10 mouse cellular contexts compared by ENCODE assay signal in genomic region chr2:93372097-93372571, GRCm38 (mm10). TPM values are rescaled to one million over a fixed set of nuclear protein-coding genes. Genes with fewer than 3 reads are reported as not detected.
A peak's percentile ranks its signal among the peaks of the same experiment; 100 is the strongest.
DNase-seq lines count a peak whose midpoint lies in the region; ATAC-seq and TF ChIP-seq lines count a peak whose summit lies in the region.
"Had no signal": no experiment of that assay in that cellular context is flagged by ENCODE, and none has a peak within 500 bp of the region (broad histone marks: within the 10 kb centered on the region; RNA-seq: fewer than 3 reads in every experiment).

No protein-coding gene starts in this region.

- peaks cover 41% of the 10 kb centered on the region for H3K4me1 ChIP-seq in hindbrain, embryonic 10.5 days (replicated peaks)
- peaks cover 7% of the 10 kb centered on the region for H3K4me1 ChIP-seq in hindbrain, embryonic 16.5 days (ENCODE audit: control insufficient read depth, insufficient read depth, low read depth, low read length)
- H3K4me1 ChIP-seq in midbrain, postnatal 0 days (ENCODE audit: insufficient read depth, low read length), result 0 out of 2 replicates have a peak, but pooled peaks cover 2% of the 10 kb centered on the region
- H3K4me1 ChIP-seq in midbrain, embryonic 13.5 days (replicated peaks), result peaks cover 20% of the 10 kb centered on the region
- peaks cover 40% of the 10 kb centered on the region for H3K4me1 ChIP-seq in embryonic facial prominence, embryonic 10.5 days

- no peak overlapping the region for H3K9ac ChIP-seq in hindbrain, embryonic 16.5 days (ENCODE audit: low read depth, low read length)
- no peak overlapping the region for H3K9ac ChIP-seq in midbrain, postnatal 0 days (replicated peaks; ENCODE audit: low read length, poor library complexity, severe bottlenecking)
- H3K9ac ChIP-seq in midbrain, embryonic 13.5 days (replicated peaks), result no peak overlapping the region
- H3K9ac ChIP-seq: embryonic facial prominence, embryonic 13.5 days had no signal

- no peaks in the 10 kb centered on the region for H3K36me3 ChIP-seq in hindbrain, embryonic 10.5 days
- H3K36me3 ChIP-seq in hindbrain, embryonic 16.5 days (ENCODE audit: control insufficient read depth, insufficient read depth, low read length), result no peaks in the 10 kb centered on the region
- H3K36me3 ChIP-seq in midbrain, postnatal 0 days (ENCODE audit: insufficient read depth, low read length), result no peaks in the 10 kb centered on the region
- H3K36me3 ChIP-seq in midbrain, embryonic 13.5 days, result no peaks in the 10 kb centered on the region
- no peaks in the 10 kb centered on the region for H3K36me3 ChIP-seq in embryonic facial prominence, embryonic 10.5 days (replicated peaks)
- H3K36me3 ChIP-seq: embryonic facial prominence, embryonic 13.5 days had no signal

- H3K27ac ChIP-seq in hindbrain, embryonic 10.5 days, result peak overlapping the region; percentile 41
- no peak overlapping the region for H3K27ac ChIP-seq in hindbrain, embryonic 16.5 days (ENCODE audit: low read depth, low read length)
- H3K27ac ChIP-seq in midbrain, postnatal 0 days (ENCODE audit: low read depth, low read length), result no peak overlapping the region
- H3K27ac ChIP-seq in midbrain, embryonic 13.5 days, result no peak overlapping the region
- H3K27ac ChIP-seq in embryonic facial prominence, embryonic 10.5 days (replicated peaks), result peak overlapping the region; percentile 57; the same call in 1 of the 2 replicates
- H3K27ac ChIP-seq: embryonic facial prominence, embryonic 13.5 days had no signal

- no peak overlapping the region for H3K4me3 ChIP-seq in hindbrain, embryonic 10.5 days
- no peak overlapping the region for H3K4me3 ChIP-seq in hindbrain, embryonic 16.5 days (ENCODE audit: low read length)
- no peak overlapping the region for H3K4me3 ChIP-seq in midbrain, postnatal 0 days (ENCODE audit: low read depth, low read length)
- no peak overlapping the region for H3K4me3 ChIP-seq in midbrain, embryonic 13.5 days (replicated peaks)
- no peak overlapping the region for H3K4me3 ChIP-seq in embryonic facial prominence, embryonic 10.5 days
- H3K4me3 ChIP-seq: embryonic facial prominence, embryonic 13.5 days had no signal

- 19% methylated on average over 6 of the region's 6 CpGs for WGBS in hindbrain, embryonic 10.5 days
- 21% methylated on average over 6 of the region's 6 CpGs for WGBS in hindbrain, embryonic 16.5 days
- WGBS in midbrain, postnatal 0 days, result 19% methylated on average over 6 of the region's 6 CpGs
- WGBS in midbrain, embryonic 13.5 days, result 32% methylated on average over 4 of the region's 6 CpGs
- WGBS in embryonic facial prominence, embryonic 10.5 days, result 12% methylated on average over 6 of the region's 6 CpGs

- no peak overlapping the region for H3K4me2 ChIP-seq in hindbrain, embryonic 16.5 days (ENCODE audit: low read length)
- H3K4me2 ChIP-seq in midbrain, postnatal 0 days (ENCODE audit: low read depth, low read length, poor library complexity, severe bottlenecking), result no peak overlapping the region
- no peak overlapping the region for H3K4me2 ChIP-seq in midbrain, embryonic 13.5 days (replicated peaks)
- H3K4me2 ChIP-seq: embryonic facial prominence, embryonic 13.5 days had no signal

- peak; percentile 21 for DNase-seq in hindbrain, embryonic 10.5 days (ENCODE audit: low spot score)
- peak; percentile 39 for DNase-seq in midbrain, postnatal 0 days (ENCODE audit: low spot score)
- peak; percentile 54 for DNase-seq in embryonic facial prominence, embryonic 10.5 days (ENCODE audit: low spot score)
- no peak for DNase-seq in testis, postnatal 14 days (ENCODE audit: low spot score)
- DNase-seq in thymus, postnatal 4 days, result no peak
- DNase-seq in right cerebral cortex, postnatal 25 days, result no peak
- DNase-seq: lung, adult 2 months had no signal

- ATAC-seq in hindbrain, embryonic 16.5 days, result no peak
- no peak for ATAC-seq in midbrain, postnatal 0 days (ENCODE audit: low FRiP score)
- ATAC-seq in midbrain, embryonic 13.5 days, result no peak

- 0 out of 2 replicates have a peak, but pooled peaks cover 5% of the 10 kb centered on the region for H3K27me3 ChIP-seq in hindbrain, embryonic 10.5 days (ENCODE audit: insufficient read depth, poor library complexity, severe bottlenecking)
- H3K27me3 ChIP-seq in hindbrain, embryonic 16.5 days (replicated peaks; ENCODE audit: control insufficient read depth, insufficient read depth, low read length), result no peaks in the 10 kb centered on the region
- H3K27me3 ChIP-seq in midbrain, postnatal 0 days (ENCODE audit: insufficient read depth, low read length), result no peaks in the 10 kb centered on the region
- H3K27me3 ChIP-seq in midbrain, embryonic 13.5 days, result no peaks in the 10 kb centered on the region
- 0 out of 2 replicates have a peak, but pooled peaks cover under 1% of the 10 kb centered on the region for H3K27me3 ChIP-seq in embryonic facial prominence, embryonic 10.5 days (replicated peaks; ENCODE audit: low read depth, poor library complexity, severe bottlenecking)
- H3K27me3 ChIP-seq: embryonic facial prominence, embryonic 13.5 days had no signal

- no peaks in the 10 kb centered on the region for H3K9me3 ChIP-seq in hindbrain, embryonic 10.5 days
- no peaks in the 10 kb centered on the region for H3K9me3 ChIP-seq in hindbrain, embryonic 16.5 days (ENCODE audit: control insufficient read depth, low read length)
- no peaks in the 10 kb centered on the region for H3K9me3 ChIP-seq in midbrain, postnatal 0 days (ENCODE audit: low read length)
- H3K9me3 ChIP-seq in midbrain, embryonic 13.5 days, result no peaks in the 10 kb centered on the region
- peaks cover 4% of the 10 kb centered on the region; the same call in 1 of the 2 replicates for H3K9me3 ChIP-seq in embryonic facial prominence, embryonic 10.5 days

- TF ChIP-seq CTCF in midbrain, postnatal 0 days (IDR thresholded peaks at IDR 0.05), result no peak

RNA-seq across cellular contexts. Expression of gene Tspan18, which starts 37.8 kb away (rescaled TPM):
- 48.6 and 55.1 TPM in 2 replicates for polyA plus RNA-seq in hindbrain, embryonic 10.5 days (2016; fragmentation: Nextera tagmentation; extraction: Ambion mirVana)
- 15.7 and 24.2 TPM in 2 replicates for polyA plus RNA-seq in hindbrain, embryonic 16.5 days (2015; fragmentation: Nextera tagmentation; extraction: Ambion mirVana)
- 19.8 and 21.5 TPM in 2 replicates for total RNA-seq in midbrain, postnatal 0 days (2014; rRNA removed)
- polyA plus RNA-seq in midbrain, postnatal 0 days (2015; fragmentation: Nextera tagmentation; extraction: Ambion mirVana), result 13.2 and 16.5 TPM in 2 replicates
- polyA plus RNA-seq in midbrain, embryonic 13.5 days (2015; fragmentation: Nextera tagmentation; extraction: Ambion mirVana), result 24.9 and 31.2 TPM in 2 replicates
- 20.7 and 25.3 TPM in 2 replicates for polyA plus RNA-seq in embryonic facial prominence, embryonic 10.5 days (2016; fragmentation: Nextera tagmentation; extraction: Ambion mirVana)

Comparison
In these comparisons a context has a peak if more than half of its experiments do, and no peak if none do; other contexts are left out.
1. H3K27ac ChIP-seq: peak in hindbrain, embryonic 10.5 days (single experiment) and embryonic facial prominence, embryonic 10.5 days (single experiment); none in hindbrain, embryonic 16.5 days (single experiment), midbrain, postnatal 0 days (single experiment) and midbrain, embryonic 13.5 days (single experiment).
2. DNase-seq: peak in hindbrain, embryonic 10.5 days (single experiment), midbrain, postnatal 0 days (single experiment) and embryonic facial prominence, embryonic 10.5 days (single experiment); none in testis, postnatal 14 days (single experiment), thymus, postnatal 4 days (single experiment) and right cerebral cortex, postnatal 25 days (single experiment).